Mouse (Mus musculus): ENCODE measurements around the gene Rin2.

Gene Rin2

DNA sequence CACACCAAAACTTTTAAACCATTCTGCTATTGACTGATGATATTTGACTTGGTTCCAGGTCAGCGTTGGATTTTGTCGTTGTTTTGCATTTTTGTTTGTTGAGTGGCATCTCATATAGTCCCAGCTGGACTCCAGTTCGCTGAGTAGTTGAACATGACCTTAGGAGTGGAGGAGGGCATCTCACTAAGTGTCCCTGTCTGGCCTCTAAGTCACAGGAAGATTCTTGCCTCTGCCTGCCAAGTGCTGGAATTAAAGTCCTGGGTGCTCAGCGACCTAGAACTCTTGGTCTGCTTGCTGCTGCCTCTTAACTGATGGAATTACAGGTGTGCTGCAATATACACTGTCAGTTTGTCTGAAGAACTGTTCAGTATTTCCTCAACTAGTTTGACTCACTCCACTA lies 154.2 kb downstream of the Rin2 start:
- in situ Hi-C loops (cut with MboI): no loop called here

DNA sequence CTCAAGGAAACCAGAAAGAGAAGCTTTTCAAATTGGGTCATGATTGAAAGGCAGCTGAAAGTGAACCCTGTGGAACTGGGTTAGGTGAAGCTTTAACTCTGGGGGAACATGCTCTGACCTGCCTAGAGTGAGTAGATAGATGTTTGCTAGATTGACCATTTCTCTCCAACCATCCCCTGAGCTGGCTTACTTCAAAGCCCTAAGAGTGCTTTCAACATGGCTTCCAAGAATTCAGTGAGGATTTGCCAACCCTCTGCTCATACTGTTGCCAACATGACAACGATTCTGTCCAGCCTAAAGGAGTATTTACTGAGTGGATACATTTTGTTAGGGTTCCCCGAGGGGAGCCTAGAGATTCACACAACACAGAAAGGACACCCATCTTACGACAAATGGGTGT lies 155.4 kb downstream of the Rin2 start:
- in situ Hi-C loops (cut with MboI): no loop called here

GRCm38 (mm10) chr2:145831949-145832835 lies 157.2 kb downstream of the Rin2 start:
- in situ Hi-C loops (cut with MboI): no loop called here

- in situ Hi-C loops (cut with MboI): no loop called here
These were observed 157.8 kb downstream of the Rin2 start for GRCm38 (mm10) chr2:145832836-145833221.

- in situ Hi-C loops (cut with MboI): no loop called here
These were observed 158.3 kb downstream of the Rin2 start for GRCm38 (mm10) chr2:145833341-145833740.

DNA sequence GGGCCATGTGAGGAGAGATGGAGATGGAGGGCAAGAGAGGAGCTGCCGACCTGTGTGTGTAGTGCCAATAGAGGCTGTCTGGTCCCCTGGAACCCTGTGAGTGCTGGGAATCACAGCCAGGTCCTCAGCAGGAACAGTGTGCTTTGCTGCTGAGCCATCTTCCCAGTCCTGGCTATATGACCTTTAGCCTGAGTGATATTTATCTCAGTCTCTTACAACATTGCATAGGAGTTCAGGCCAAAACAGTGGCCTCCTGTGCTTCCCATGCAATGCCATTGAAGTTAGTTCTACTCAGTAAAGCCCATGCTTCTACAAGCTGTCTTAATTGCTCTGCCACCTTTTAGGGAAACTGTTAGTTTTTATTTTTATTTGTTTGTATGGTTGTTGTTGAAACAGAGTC lies 160.9 kb downstream of the Rin2 start:
- in situ Hi-C loops (cut with MboI): no loop called here

DNA sequence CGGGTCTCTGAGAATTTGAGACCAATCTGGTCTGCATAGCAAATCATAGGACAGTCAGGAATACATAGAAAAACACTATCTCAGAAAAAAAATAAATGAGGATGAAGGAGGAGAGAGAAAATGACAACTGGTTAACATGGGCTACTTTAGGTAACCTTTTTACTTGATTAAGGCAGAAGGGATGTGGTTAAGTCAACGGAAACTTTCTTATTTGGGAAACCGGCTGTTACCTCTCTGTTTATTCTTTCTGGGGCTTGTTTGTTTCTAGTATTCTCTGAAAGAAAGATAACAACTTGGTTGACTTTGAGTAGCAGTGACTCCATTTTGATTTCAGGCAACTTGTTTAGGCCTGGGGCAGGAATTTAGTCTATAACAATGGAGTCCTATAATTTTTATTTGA lies 163.7 kb downstream of the Rin2 start:
- in situ Hi-C loops (cut with MboI): no loop called here

DNA sequence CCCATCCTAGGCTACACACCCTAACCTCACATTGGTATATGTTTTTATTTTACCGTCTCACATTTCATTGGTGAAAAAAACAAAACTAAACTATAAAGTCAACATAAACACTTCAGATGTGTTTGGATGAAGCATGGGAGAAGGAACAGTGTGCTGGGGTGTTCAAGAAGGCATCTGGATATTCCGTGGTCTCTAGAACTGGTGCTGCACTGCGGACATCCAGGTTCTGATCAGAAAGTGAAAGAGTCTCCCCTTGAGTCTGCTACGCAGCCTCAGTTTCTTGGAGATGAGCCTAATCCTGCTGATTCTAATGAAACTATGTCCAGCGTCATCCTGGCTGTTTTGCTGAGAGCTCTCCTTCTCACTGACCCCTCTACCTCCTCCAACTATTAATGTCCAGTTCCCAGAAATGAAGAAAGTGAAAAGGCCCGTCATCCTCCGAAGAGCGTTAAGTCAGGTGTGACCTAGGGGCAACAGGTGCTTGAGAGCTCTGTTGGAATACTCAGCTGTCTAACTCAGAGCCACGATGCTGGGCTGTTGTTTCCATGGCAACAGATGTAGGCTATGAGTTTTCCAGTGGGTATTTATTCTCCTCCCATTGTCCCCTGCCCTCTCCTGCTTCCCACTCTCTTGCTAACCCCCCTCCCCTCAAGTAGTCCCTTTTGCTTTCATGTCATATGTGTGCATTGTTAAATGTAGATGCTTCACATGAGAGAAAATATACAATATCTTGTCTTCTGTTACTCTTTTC lies 164.7 kb downstream of the Rin2 start:
- in situ Hi-C loops (cut with MboI): no loop called here

- in situ Hi-C loops (cut with MboI): no loop called here
These were observed 165.3 kb downstream of the Rin2 start for GRCm38 (mm10) chr2:145840320-145840719.

DNA sequence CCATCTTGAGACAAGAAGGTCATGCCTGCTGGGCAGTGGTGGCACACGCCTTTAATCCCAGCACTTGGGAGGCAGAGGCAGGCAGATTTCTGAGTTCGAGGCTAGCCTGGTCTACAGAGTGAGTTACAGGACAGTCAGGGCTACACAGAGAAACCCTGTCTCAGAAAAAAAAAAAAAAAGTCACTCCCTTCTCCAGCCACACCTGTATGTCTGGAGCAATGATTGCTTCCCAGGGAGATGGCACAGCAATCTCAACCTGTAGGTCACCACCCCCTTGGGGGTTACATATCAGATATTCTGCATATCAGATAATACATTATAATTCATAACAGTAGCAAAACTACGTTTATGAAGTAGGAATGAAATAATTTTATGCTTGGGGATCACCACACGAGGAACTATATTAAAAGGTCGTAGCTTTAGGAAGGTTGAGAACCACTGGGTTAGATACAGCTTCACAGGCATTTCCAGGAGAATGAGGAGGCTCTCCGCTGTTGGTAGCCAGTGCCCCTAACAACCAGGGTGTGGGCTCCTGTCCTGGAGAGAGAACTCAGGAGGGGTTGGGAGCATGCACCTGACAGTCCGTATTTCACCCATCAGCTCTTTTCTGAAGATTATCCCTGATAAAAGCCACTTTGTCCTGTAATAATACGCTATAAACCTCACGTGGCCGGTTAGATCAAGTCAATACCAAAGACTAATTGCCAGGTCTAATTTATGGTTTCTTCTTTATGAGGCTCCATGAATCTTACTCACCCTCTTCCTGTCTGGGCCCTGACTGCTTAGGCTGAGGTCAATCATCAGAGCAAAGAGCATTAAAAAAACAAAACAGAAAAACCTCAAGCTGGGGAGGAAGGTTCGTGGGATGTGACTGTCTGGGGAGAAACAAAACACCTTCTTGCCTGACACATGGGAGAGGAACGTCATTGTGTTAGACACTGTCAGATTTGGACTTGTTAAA lies 166.2 kb downstream of the Rin2 start:
- in situ Hi-C loops (cut with MboI): no loop called here

DNA sequence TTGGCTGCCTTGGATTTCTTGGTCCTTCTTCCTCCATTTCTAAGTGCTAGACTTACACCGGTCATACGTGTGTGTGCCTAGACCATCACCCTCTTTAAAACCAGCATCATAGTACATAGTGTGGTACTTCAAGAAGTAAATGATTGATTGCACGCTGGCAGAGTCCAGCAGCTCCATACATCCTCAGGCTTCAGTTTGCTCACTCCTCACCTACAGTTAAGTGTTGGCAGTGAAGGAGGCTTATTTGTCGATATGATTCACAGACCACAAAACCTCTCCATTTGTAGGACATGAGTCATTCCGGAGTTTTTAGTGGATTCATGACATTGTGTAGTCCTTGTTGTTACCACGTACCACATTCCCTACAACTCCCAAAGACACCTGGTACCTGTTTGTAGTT lies 168.3 kb downstream of the Rin2 start:
- in situ Hi-C loops (cut with MboI): no loop called here

GRCm38 (mm10) chr2:145846595-145846994 lies 171.6 kb downstream of the Rin2 start:
- in situ Hi-C loops (cut with MboI): no loop called here

- in situ Hi-C loops (cut with MboI): no loop called here
These were observed 174.3 kb downstream of the Rin2 start for GRCm38 (mm10) chr2:145849170-145849905.

DNA sequence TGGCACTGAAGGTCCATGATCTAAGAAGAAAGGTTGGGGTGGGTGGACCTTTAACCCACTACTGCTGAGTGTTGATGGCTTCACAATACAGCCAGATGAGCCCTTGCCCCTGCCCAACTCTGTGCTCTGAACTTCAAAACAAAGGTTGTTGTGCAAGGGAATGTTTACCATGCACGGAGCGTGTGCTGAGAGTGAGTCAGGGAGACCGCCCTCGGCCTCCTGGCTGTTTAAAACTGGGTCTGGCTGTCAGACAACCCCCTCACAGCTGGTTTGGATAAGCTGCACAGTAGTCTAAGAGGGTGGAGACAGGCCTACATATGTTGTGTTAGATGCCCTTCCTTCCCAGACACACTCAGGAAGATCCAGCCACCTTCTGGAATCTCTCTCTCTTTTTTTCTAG lies 175.8 kb downstream of the Rin2 start:
- in situ Hi-C loops (cut with MboI): no loop called here

- in situ Hi-C loops (cut with MboI): no loop called here
These were observed 180.8 kb downstream of the Rin2 start for GRCm38 (mm10) chr2:145855831-145856230.

GRCm38 (mm10) chr2:145857864-145858263 lies 182.8 kb downstream of the Rin2 start:
- in situ Hi-C loops (cut with MboI): no loop called here

GRCm38 (mm10) chr2:145859442-145859931 lies 184.5 kb downstream of the Rin2 start:
- in situ Hi-C loops (cut with MboI): no loop called here

DNA sequence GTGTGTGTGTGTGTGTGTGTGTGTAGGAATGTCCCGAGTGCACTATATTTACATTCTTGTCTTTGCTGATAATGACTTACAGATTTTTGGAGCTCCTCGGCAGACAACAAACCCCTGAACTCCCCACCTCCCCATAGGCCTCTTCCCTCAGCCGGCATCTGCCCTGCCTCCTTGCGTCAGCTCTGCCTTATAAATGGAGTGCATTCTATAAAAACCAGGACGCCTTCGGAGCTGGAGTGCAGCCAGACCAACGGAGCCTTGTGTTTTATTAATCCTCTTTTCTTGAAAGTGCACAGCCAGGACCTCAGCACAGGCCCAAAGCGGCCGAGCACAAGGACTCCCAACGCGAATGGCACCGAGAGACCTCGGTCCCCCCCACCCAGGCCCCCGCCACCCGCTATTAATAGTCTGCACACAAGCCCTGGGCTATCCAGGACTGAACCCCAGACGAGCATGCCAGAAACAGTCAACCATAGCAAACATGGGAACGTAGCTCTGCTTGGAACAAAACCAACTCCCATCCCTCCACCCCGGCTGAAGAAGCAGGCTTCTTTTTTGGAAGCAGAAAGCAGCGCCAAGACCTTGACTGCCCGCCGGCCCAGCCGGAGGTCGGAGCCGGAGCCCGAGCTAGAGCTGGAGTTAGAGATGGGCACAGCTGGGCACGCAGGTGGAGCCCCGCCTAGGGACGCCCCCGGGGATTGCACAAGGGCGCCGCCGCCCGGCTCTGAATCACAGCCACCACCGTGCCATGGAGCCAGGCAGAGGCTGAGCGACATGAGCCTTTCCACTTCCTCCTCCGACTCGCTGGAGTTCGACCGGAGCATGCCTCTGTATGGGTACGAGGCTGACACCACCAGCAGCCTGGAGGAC lies 185.2 kb downstream of the Rin2 start:
- in situ Hi-C loops (cut with MboI): no loop called here

GRCm38 (mm10) chr2:145861193-145862123 lies 186.4 kb downstream of the Rin2 start:
- in situ Hi-C loops (cut with MboI): no loop called here
